Mouse (Mus musculus) olfactory bulb, adult 2 months (tissue): ENCODE data around the gene Trim65. TPM values are rescaled to one million over a fixed set of nuclear protein-coding genes. Genes with fewer than 3 reads are reported as not detected.
A peak's percentile ranks its signal among the peaks of the same experiment; 100 is the strongest.

Experiments used
- H3K27ac ChIP-seq: fragments of 200-500 bp; 2 replicates; pipeline ENCODE4 v1.5.1; 2012; ENCODE audit warnings: low read depth, low read length; ENCODE audit not compliant: insufficient read depth
- H3K4me1 ChIP-seq: fragments of 200-500 bp; 2 replicates; pipeline ENCODE4 v1.6.1; 2012; ENCODE audit warnings: low read length; ENCODE audit not compliant: control insufficient read depth, insufficient read depth
- H3K4me3 ChIP-seq: fragments of 200-500 bp; 2 replicates; pipeline ENCODE4 v1.5.1; 2012; ENCODE audit warnings: mild to moderate bottlenecking, low read depth, low read length, moderate library complexity; ENCODE audit not compliant: insufficient read depth
- CTCF ChIP-seq: fragments of 200-500 bp; IDR thresholded peaks from 2 replicates; pipeline ENCODE4 v1.5.1; 2012; ENCODE audit warnings: low read depth, mild to moderate bottlenecking, low read length, moderate library complexity; ENCODE audit not compliant: insufficient read depth
- POLR2A ChIP-seq: fragments of 200-500 bp; IDR thresholded peaks from 2 replicates; pipeline ENCODE4 v1.6.1; 2012; ENCODE audit warnings: mild to moderate bottlenecking, low read depth, low read length, moderate library complexity; ENCODE audit not compliant: insufficient read depth
- WGBS: fragments of 180-500 bp; shearing (Covaris S2); methylation state at CpG from one replicate; pipeline ENCODE4 v1.1.7; 2018; 5-methylcytosine and 5-hydroxymethylcytosine counted together
- polyA plus RNA-seq: library from polyadenylated mRNA; stranded (reverse); fragments of >200 nt; gene quantifications from 2 replicates; pipeline ENCODE4 v1.2.4, GENCODE M21; 2012; ENCODE audit warnings: low replicate concordance; ENCODE audit not compliant: missing spikeins, insufficient read depth, insufficient read length

The Trim65 gene
- polyA plus RNA-seq, 1 experiment = not detected

GRCm38 (mm10) chr11:116106154-116106962 is 24.6 kb downstream of the Trim65 start:
- H3K4me3 ChIP-seq = no peak overlapping the region
- 52% methylated on average over 32 of the region's 32 CpGs for WGBS
- TF ChIP-seq POLR2A = no peak
- no peak for TF ChIP-seq CTCF

GRCm38 (mm10) chr11:116105065-116105464 is 25.9 kb downstream of the Trim65 start:
- 94% methylated on average over 2 of the region's 2 CpGs for WGBS
- Histone ChIP-seq H3K4me1 (peaks cover 42% of the 10 kb centered on the region), H3K27ac (no peak overlapping the region), H3K4me3 (no peak overlapping the region)
- TF ChIP-seq POLR2A (no peak), CTCF (no peak)

More at GRCm38 (mm10) chr11:116106154-116106962, 24.6 kb downstream of the Trim65 start:
- Histone ChIP-seq H3K27ac (no peak overlapping the region), H3K4me1 (peaks cover 44% of the 10 kb centered on the region)

GRCm38 (mm10) chr11:116104006-116104646 is 26.8 kb downstream of the Trim65 start:
- Histone ChIP-seq H3K4me1 (peaks cover 34% of the 10 kb centered on the region), H3K27ac (no peak overlapping the region), H3K4me3 (no peak overlapping the region)
- WGBS = 46% methylated on average over 14 of the region's 14 CpGs
- TF ChIP-seq POLR2A (no peak), CTCF (no peak)

GRCm38 (mm10) chr11:116103572-116103971 is 27.4 kb downstream of the Trim65 start:
- TF ChIP-seq CTCF = no peak
- Histone ChIP-seq H3K4me1 (peaks cover 30% of the 10 kb centered on the region), H3K4me3 (no peak overlapping the region), H3K27ac (0 out of 2 replicates have a peak overlapping the region, but pooled peaks have one; percentile 27)
- WGBS = 71% methylated on average over 12 of the region's 12 CpGs

DNA sequence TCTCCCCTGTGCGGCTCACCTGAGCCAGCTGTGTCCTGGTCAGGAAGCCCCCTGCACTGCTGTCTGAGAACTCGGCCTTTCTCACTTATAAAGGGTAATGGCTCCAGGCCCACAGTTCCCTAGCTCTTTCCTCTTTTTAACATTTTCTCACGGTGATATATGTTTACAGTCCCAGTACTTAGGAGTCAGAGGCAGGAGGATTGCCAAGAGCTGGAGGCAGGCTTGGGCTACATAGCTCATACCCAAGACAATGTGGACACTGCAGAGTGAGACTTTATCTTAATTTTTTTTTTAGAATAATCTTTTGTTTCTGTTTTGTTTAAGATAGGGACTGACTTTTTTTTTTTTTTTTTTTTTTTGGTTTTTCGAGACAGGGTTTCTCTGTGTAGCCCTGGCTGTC is 28.5 kb downstream of the Trim65 start:
- peaks cover 19% of the 10 kb centered on the region for H3K4me1 ChIP-seq
- WGBS = 42% methylated on average over 4 of the region's 4 CpGs
- peak overlapping the region; percentile 46; the same call in 1 of the 2 replicates for H3K27ac ChIP-seq
- H3K4me3 ChIP-seq = no peak overlapping the region
- TF ChIP-seq CTCF = no peak
- TF ChIP-seq POLR2A = no peak

DNA sequence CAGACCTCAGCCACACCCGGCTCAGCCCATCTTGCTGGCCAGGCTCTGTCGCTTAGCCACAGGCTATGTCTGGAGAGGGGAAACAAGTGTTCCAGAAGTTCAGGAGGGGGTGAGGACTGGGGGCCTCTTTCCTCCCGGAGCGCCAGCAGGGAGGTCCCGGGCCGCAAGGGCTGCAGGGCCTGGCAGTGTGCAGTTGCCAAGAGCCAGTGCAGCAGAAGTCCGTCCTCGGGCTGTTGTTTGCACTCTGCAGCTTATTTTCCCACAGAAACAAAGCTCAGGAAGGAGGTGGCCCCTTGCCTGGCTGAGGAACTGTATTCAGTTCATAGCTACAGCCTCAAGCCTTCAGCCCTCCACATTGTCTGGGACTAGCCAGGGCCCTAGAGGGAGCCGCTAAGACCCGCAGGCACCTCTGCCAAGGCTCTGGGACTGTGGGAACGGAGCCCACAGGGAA is 29.0 kb downstream of the Trim65 start:
- 47% methylated on average over 11 of the region's 11 CpGs for WGBS

DNA sequence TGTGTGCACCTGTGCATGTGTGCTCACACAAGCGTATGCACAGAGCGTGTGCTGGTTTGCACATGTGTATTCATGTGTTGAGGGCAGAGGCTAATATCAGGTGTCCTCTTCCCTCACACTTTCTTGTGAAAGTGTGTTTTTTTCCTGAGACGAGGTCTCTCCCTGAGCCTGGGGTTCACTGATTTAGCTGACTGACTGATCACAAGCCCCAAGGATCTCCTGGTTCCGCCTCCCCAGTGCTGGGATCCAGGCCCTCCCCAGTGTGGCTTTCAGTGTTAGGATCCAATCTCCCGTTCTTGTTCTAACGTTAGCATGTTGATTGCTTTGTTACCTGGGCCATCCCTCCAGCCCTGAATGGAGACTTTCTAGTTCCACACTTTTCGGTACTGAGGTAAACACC is 30.1 kb downstream of the Trim65 start:
- TF ChIP-seq CTCF (no peak), POLR2A (no peak)
- no peak overlapping the region for H3K27ac ChIP-seq
- peaks cover 13% of the 10 kb centered on the region for H3K4me1 ChIP-seq
- no peak overlapping the region for H3K4me3 ChIP-seq
- 92% methylated on average over 7 of the region's 7 CpGs for WGBS

More for the DNA sequence above, 29.0 kb downstream of the Trim65 start:
- Histone ChIP-seq H3K4me3 (no peak overlapping the region), H3K4me1 (peaks cover 18% of the 10 kb centered on the region), H3K27ac (peak overlapping the region; percentile 46; the same call in 1 of the 2 replicates)
- TF ChIP-seq POLR2A = no peak
- no peak for TF ChIP-seq CTCF

GRCm38 (mm10) chr11:116100385-116100784 is 30.5 kb downstream of the Trim65 start:
- peaks cover 13% of the 10 kb centered on the region for H3K4me1 ChIP-seq
- TF ChIP-seq POLR2A = no peak
- TF ChIP-seq CTCF = no peak
- 82% methylated on average over 6 of the region's 6 CpGs for WGBS
- no peak overlapping the region for H3K27ac ChIP-seq
- H3K4me3 ChIP-seq = no peak overlapping the region

DNA sequence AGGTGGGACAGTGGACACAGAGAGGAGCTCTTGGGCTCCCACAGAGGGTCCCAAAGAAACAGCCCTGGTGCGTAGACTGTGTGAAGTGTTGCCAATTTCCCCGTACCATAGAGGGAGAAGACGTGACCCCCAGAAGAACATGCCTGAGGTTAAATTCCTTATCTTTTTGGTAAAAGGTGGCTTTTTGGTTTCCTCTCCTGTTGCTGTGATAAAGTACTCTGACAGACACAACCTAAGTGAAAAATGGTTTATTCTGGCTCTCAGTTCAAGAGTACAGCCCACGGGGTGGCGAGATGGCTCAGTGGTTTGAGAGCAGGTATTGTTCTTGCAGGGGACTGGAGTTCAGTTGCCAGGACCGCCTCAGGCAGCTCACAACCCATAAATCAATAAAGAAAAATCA is 31.5 kb downstream of the Trim65 start:
- no peak overlapping the region for H3K4me3 ChIP-seq
- H3K27ac ChIP-seq = no peak overlapping the region
- TF ChIP-seq POLR2A (no peak), CTCF (no peak)
- WGBS = 90% methylated on average over 6 of the region's 6 CpGs
- H3K4me1 ChIP-seq = peaks cover 12% of the 10 kb centered on the region
